Mouse (Mus musculus): ENCODE measurements around the gene Per3.

- no peak for TF ChIP-seq CTCF (IDR thresholded peaks at IDR 0.05; ENCODE audit: low read depth)
- no peak for TF ChIP-seq EP300 (optimal IDR thresholded peaks at IDR 0.05)
Observed at GRCm38 (mm10) chr4:151044944-151045570, 592 bp upstream of the Per3 start.
